Mouse (Mus musculus) heart, postnatal 0 days (tissue): ENCODE data around the gene Tomm20.

Experiments
- CTCF ChIP-seq: IDR thresholded peaks from 2 replicates; pipeline ENCODE4 v1.5.1; 2016; ENCODE audit warnings: antibody characterized with exemption, control low read depth, low read depth
- EP300 ChIP-seq: IDR thresholded peaks from 2 replicates; pipeline ENCODE4 v1.6.1; 2016; ENCODE audit warnings: antibody characterized with exemption, low read depth

DNA sequence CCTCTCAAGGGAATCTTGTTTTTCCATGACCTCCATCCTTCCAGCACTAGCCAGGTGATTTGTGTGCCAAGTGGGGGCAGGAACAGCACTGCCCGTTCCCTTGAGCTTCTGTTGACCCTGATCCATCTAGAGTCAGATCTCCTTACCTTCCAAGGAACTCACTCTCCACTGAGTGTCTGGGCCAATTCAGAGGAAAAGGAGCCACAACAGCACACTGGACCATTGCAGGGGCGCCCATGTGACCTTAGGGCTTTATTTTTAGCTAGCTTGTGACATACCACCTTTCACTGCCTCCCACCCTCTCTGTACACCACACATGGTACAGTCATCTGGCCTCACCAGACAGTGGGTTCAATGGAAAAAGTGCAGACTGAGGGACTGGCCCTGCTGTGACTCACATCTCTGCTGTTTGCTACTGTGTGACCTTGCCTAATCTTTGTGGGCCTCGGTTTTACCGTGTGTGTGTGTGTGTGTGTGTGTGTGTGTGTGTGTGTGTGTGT, 64.0 kb downstream of the Tomm20 start:
- TF ChIP-seq CTCF (no peak), EP300 (no peak)
